Comparison of ENCODE assay signal across 9 mouse cellular contexts in the genomic region with DNA sequence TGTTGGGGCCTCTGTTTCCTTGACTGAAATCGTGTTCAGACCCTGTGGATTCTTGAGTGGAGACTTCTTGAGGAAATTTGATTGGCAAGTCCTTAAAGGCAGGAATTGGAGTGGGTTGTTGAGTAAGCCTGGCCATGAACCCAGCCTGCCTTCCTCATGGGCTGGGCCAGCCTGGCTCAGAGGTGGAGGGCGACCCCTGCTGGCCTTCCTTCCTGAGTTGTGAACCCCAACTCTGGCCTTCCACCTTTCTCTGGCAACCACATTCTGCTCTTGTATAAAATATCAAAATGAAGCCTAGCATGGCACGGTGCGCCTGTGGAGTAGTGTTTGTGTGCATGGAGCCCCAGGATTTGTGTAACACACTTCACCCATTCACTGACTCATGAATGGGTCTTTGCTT. TPM values are rescaled to one million over a fixed set of nuclear protein-coding genes. Genes with fewer than 3 reads are reported as not detected.
DNase-seq lines count a peak whose midpoint lies in the region; ATAC-seq lines count a peak whose summit lies in the region.
"Had no signal": no experiment of that assay in that cellular context is flagged by ENCODE, and none has a peak within 500 bp of the region (broad histone marks: within the 10 kb centered on the region; RNA-seq: fewer than 3 reads in every experiment).

No protein-coding gene starts in this region.

- H3K4me3 ChIP-seq in hindbrain, embryonic 11.5 days (ENCODE audit: low read depth, low read length), result no peak overlapping the region
- no peak overlapping the region for H3K4me3 ChIP-seq in hindbrain, embryonic 13.5 days
- H3K4me3 ChIP-seq: myocyte had no signal

- no peaks in the 10 kb centered on the region for H3K9me3 ChIP-seq in hindbrain, embryonic 11.5 days (ENCODE audit: control insufficient read depth, low read length)
- no peaks in the 10 kb centered on the region for H3K9me3 ChIP-seq in hindbrain, embryonic 13.5 days

- no peaks in the 10 kb centered on the region for H3K27me3 ChIP-seq in hindbrain, embryonic 11.5 days (ENCODE audit: control insufficient read depth, insufficient read depth, low read length)
- peaks cover 5% of the 10 kb centered on the region; the same call in 1 of the 2 replicates for H3K27me3 ChIP-seq in hindbrain, embryonic 13.5 days

- no peak overlapping the region for H3K4me2 ChIP-seq in hindbrain, embryonic 11.5 days (replicated peaks; ENCODE audit: low read depth, low read length)
- no peak overlapping the region for H3K4me2 ChIP-seq in hindbrain, embryonic 13.5 days

- no peaks in the 10 kb centered on the region for H3K4me1 ChIP-seq in hindbrain, embryonic 11.5 days (replicated peaks; ENCODE audit: control insufficient read depth, insufficient read depth, low read length)
- peaks cover 7% of the 10 kb centered on the region; the same call in 1 of the 2 replicates for H3K4me1 ChIP-seq in hindbrain, embryonic 13.5 days (replicated peaks)

- no peaks in the 10 kb centered on the region for H3K36me3 ChIP-seq in hindbrain, embryonic 11.5 days (ENCODE audit: control insufficient read depth, insufficient read depth, low read length)
- no peaks in the 10 kb centered on the region for H3K36me3 ChIP-seq in hindbrain, embryonic 13.5 days

- H3K9ac ChIP-seq in hindbrain, embryonic 11.5 days (ENCODE audit: low read depth, low read length), result no peak overlapping the region
- H3K9ac ChIP-seq in hindbrain, embryonic 13.5 days, result no peak overlapping the region

- H3K27ac ChIP-seq in hindbrain, embryonic 11.5 days (ENCODE audit: low read depth, low read length), result no peak overlapping the region
- no peak overlapping the region for H3K27ac ChIP-seq in hindbrain, embryonic 13.5 days

- WGBS in hindbrain, embryonic 11.5 days, result 38% methylated on average over 4 of the region's 4 CpGs
- WGBS in hindbrain, embryonic 13.5 days, result 44% methylated on average over 4 of the region's 4 CpGs

- intact Hi-C loops in gastrocnemius, postnatal 14 days (cut with DNase I; ENCODE audit: low total_unique reads), result no loop called here

- DNase-seq in hindbrain, embryonic 11.5 days (ENCODE audit: low spot score), result peak; percentile 57
- peak; percentile 48 for DNase-seq in A20 (ENCODE audit: low read depth, low spot score)
- peak; percentile 63 for DNase-seq in NIH3T3 (ENCODE audit: low read depth)
- peak; percentile 52 for DNase-seq in gastrocnemius, postnatal 14 days
- DNase-seq in lung, postnatal 36 days, result peak; percentile 67
- no peak for DNase-seq in layer of hippocampus, adult 9-10 months (ENCODE audit: low spot score)

- no peak for ATAC-seq in hindbrain, embryonic 11.5 days (ENCODE audit: low FRiP score)
- no peak for ATAC-seq in hindbrain, embryonic 13.5 days (ENCODE audit: low FRiP score)
- no peak; the same call in 1 of the 2 replicates for ATAC-seq in frontal cortex, adult (ENCODE audit: low TSS enrichment)

RNA-seq across cellular contexts. Expression of gene Hmcn2, which starts 8.5 kb away (rescaled TPM):
- polyA plus RNA-seq in hindbrain, embryonic 11.5 days (2014; fragmentation: Nextera tagmentation; extraction: Ambion mirVana), result 0.08 TPM in 1 of 2 replicates, not detected in the other
- polyA plus RNA-seq in hindbrain, embryonic 13.5 days (2015; fragmentation: Nextera tagmentation; extraction: Ambion mirVana), result 0.12 and 0.19 TPM in 2 replicates
- total RNA-seq in gastrocnemius, postnatal 14 days (2021), result 10 to 100 TPM; 44.0 to 45.2 TPM
